Mouse (Mus musculus) heart, adult 2 months (tissue): ENCODE data around the gene Csnk2a2. TPM values are rescaled to one million over a fixed set of nuclear protein-coding genes. Genes with fewer than 3 reads are reported as not detected.

ENCODE experiments used
- DNase-seq, 2 experiments: peaks; one replicate each; pipeline ENCODE4 v3.0.0; 2021
- H3K27ac ChIP-seq: fragments of 200-600 bp; 2 replicates; pipeline ENCODE4 v1.8.1; 2022
- H3K27me3 ChIP-seq: fragments of 200-500 bp; 2 replicates; pipeline ENCODE4 v1.6.1; 2012; ENCODE audit warnings: mild to moderate bottlenecking, low read length, inconsistent platforms, mixed read lengths; ENCODE audit not compliant: control insufficient read depth, insufficient read depth
- H3K36me3 ChIP-seq: fragments of 200-500 bp; 2 replicates; pipeline ENCODE4 v1.6.1; 2012; ENCODE audit warnings: low read length, inconsistent platforms; ENCODE audit not compliant: control insufficient read depth, insufficient read depth
- H3K4me1 ChIP-seq: fragments of 200-500 bp; 2 replicates; pipeline ENCODE4 v1.6.1; 2011; ENCODE audit warnings: low read length; ENCODE audit not compliant: control insufficient read depth, insufficient read depth
- H3K4me3 ChIP-seq: fragments of 200-600 bp; 2 replicates; pipeline ENCODE4 v1.8.1; 2022
- H3K79me2 ChIP-seq: fragments of 200-500 bp; replicated peaks from 2 replicates; pipeline ENCODE4 v1.6.1; 2012; ENCODE audit warnings: mild to moderate bottlenecking, inconsistent platforms, low read length, moderate library complexity, mixed read lengths; ENCODE audit not compliant: control insufficient read depth, insufficient read depth
- H3K9ac ChIP-seq: fragments of 200-500 bp; 2 replicates; pipeline ENCODE4 v1.6.1; 2012; ENCODE audit warnings: low read depth, mild to moderate bottlenecking, control low read depth, inconsistent platforms, low read length, mixed read lengths
- CTCF ChIP-seq: fragments of 200-600 bp; IDR thresholded peaks from 2 replicates; pipeline ENCODE4 v1.8.1; 2022; ENCODE audit warnings: antibody characterized with exemption, mild to moderate bottlenecking, moderate library complexity
- EP300 ChIP-seq: fragments of 200-500 bp; IDR thresholded peaks from 2 replicates; pipeline ENCODE4 v1.6.1; 2011; ENCODE audit warnings: low read depth, low read length, control low read depth; ENCODE audit not compliant: insufficient read depth
- POLR2A ChIP-seq: fragments of 200-500 bp; IDR thresholded peaks from 2 replicates; pipeline ENCODE4 v1.6.1; 2011; ENCODE audit warnings: mild to moderate bottlenecking, low read depth, low read length, control low read depth; ENCODE audit not compliant: insufficient read depth
- WGBS: fragments of 180-500 bp; shearing (Covaris S2); methylation state at CpG from one replicate; pipeline ENCODE4 v1.1.7; 2018; 5-methylcytosine and 5-hydroxymethylcytosine counted together
- intact Hi-C: fragments of 180-260 bp; cut with DNase I; formaldehyde crosslinking; loops from one replicate; pipeline ENCODE4 v1.15.1; 2025
- polyA plus RNA-seq: library from polyadenylated mRNA; depleted of rRNA; stranded (reverse); fragments of >200 nt; gene quantifications from 2 replicates; pipeline ENCODE4 v1.2.3, GENCODE M21; 2012
- total RNA-seq, 2 experiments: library from RNA; stranded (reverse); gene quantifications; 2 replicates each; pipeline ENCODE4 v1.2.3; 2021

Gene Csnk2a2
- total and polyA plus RNA-seq, 3 experiments, result 11.0 to 31.0 (median 28.6) TPM

- Histone ChIP-seq H3K36me3 (peaks cover 44% of the 10 kb centered on the region), H3K27me3 (no peaks in the 10 kb centered on the region), H3K4me1 (peaks cover 29% of the 10 kb centered on the region), H3K27ac (peak overlapping the region; percentile 16; the same call in 1 of the 2 replicates), H3K9ac (no peak overlapping the region), H3K79me2 (peaks cover 4% of the 10 kb centered on the region), H3K4me3 (no peak overlapping the region)
- no peak for TF ChIP-seq EP300
- DNase-seq, result no peak
- 63% methylated on average over 7 of the region's 7 CpGs for WGBS
- intact Hi-C loops, result loop anchor here (5.0 kb wide), 1 partner anchor 32 kb away; no protein-coding TSS in a partner anchor
Measured at GRCm38 (mm10) chr8:95424682-95425081, 65.2 kb downstream of the Csnk2a2 start.

GRCm38 (mm10) chr8:95422193-95422810 lies 67.5 kb downstream of the Csnk2a2 start:
- H3K36me3 ChIP-seq, result peaks cover 30% of the 10 kb centered on the region
- TF ChIP-seq EP300, result no peak
- no peak for TF ChIP-seq POLR2A
- TF ChIP-seq CTCF, result no peak
- no peaks in the 10 kb centered on the region; the same call in 1 of the 2 replicates for H3K79me2 ChIP-seq
- intact Hi-C loops, result no loop called here
- H3K4me1 ChIP-seq, result peaks cover 13% of the 10 kb centered on the region
- H3K4me3 ChIP-seq, result no peak overlapping the region
- DNase-seq, result no peak
- H3K9ac ChIP-seq, result no peak overlapping the region
- 78% methylated on average over 14 of the region's 14 CpGs for WGBS
- H3K27me3 ChIP-seq, result no peaks in the 10 kb centered on the region
- H3K27ac ChIP-seq, result no peak overlapping the region; the same call in 1 of the 2 replicates

DNA sequence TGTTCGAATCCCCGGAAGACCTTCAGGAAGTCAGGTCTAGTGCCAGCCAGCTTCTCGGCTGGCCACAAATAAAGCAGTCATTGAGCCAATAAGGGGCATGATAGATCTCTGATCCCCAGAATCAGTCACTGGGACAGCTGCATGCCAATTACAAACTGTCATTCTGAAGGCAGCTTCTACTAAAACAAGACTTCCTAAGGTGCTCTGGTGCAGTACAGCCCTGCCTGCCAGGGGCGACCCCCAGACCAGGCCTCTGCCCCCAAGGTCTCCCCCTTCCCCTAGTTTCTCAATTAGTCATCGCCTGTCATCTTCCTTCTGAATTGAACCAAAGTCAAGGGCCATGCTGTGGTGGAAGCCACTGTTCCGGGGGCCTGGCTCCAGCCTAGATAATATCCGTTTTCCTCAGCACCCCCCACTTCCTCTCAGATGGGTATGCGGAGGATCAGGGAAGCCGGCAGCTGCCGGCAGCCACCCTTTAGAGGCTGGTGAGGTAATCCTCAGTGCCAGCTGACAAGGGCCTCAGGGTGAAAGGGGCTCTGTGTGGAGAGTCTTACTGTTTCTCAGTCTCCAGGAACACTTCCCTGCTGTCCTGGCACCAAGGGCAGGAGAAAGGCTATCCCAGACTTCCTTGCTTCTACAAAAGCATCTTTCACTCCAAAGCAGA lies 78.4 kb downstream of the Csnk2a2 start:
- no peaks in the 10 kb centered on the region for H3K79me2 ChIP-seq
- peak overlapping the region; percentile 6 for H3K27ac ChIP-seq
- 40% methylated on average over 10 of the region's 10 CpGs for whole genome bisulfite sequencing
- DNase-seq, result peak in 1 of 2 experiments; percentile 47
- no peak overlapping the region for H3K4me3 ChIP-seq
- H3K4me1 ChIP-seq, result peaks cover 6% of the 10 kb centered on the region
- intact Hi-C loops, result no loop called here
- no peak overlapping the region for H3K9ac ChIP-seq
- H3K27me3 ChIP-seq, result no peaks in the 10 kb centered on the region
- TF ChIP-seq CTCF (no peak), EP300 (no peak), POLR2A (no peak)
- H3K36me3 ChIP-seq, result no peaks in the 10 kb centered on the region

- peak in 1 of 2 experiments; percentile 45 for DNase-seq
- TF ChIP-seq EP300, result no peak
- peak; percentile 36 for TF ChIP-seq CTCF
- no peak for TF ChIP-seq POLR2A
- 35% methylated on average over 5 of the region's 5 CpGs for WGBS
- intact Hi-C loops, result no loop called here
- Histone ChIP-seq H3K36me3 (no peaks in the 10 kb centered on the region), H3K4me3 (no peak overlapping the region), H3K79me2 (no peaks in the 10 kb centered on the region), H3K4me1 (peaks cover 6% of the 10 kb centered on the region), H3K9ac (no peak overlapping the region), H3K27me3 (no peaks in the 10 kb centered on the region), H3K27ac (peak overlapping the region; percentile 53)
Measured at GRCm38 (mm10) chr8:95409518-95409917, 80.3 kb downstream of the Csnk2a2 start.

DNA sequence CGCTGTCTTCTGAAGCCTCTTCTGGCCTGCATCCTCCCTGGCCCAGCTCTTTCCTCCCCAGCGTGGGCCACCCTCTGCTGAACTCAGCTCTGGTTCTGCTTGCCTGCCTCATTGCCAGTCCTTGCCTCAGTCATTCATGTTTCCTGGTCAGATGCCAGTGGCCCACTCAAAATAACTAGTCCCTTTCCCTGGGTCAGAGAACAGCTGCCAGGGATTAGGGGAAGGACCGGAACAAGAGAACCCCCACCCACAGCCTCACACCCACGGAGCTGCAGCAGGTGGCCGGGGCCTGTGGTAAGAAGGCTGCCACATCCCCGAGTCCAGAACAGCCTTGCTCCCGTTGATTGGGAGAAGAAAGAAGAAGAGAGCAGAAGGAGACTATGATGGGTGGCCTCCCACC lies 88.7 kb downstream of the Csnk2a2 start:
- no peak for TF ChIP-seq CTCF
- TF ChIP-seq POLR2A, result no peak
- TF ChIP-seq EP300, result no peak
- Histone ChIP-seq H3K27me3 (no peaks in the 10 kb centered on the region), H3K27ac (no peak overlapping the region), H3K9ac (no peak overlapping the region), H3K4me3 (no peak overlapping the region), H3K4me1 (peaks cover under 1% of the 10 kb centered on the region; the same call in 1 of the 2 replicates), H3K79me2 (no peaks in the 10 kb centered on the region), H3K36me3 (no peaks in the 10 kb centered on the region)
- DNase-seq, result no peak
- WGBS, result 74% methylated on average over 7 of the region's 7 CpGs
- intact Hi-C loops, result no loop called here

DNA sequence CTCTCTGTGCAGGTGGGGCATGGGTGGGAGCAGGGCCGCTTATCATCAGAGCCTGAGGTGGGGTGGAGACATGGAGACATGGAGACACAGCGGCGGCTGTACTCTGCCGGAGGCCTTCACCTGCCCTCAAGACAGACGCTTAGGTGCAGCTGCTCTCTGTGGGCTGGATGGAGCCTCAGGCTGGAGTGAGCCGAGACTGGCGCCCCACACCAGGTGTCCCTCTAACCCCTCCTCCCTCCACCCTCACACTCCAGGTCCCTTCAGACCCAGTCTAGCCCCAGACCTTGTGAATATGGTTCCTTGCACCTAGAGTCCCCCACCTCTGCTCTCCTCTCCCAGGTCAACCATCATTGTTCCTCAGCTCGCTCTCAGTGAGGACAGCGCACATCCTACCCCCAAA lies 90.7 kb downstream of the Csnk2a2 start:
- TF ChIP-seq POLR2A (no peak), EP300 (no peak), CTCF (no peak)
- Histone ChIP-seq H3K27me3 (no peaks in the 10 kb centered on the region), H3K9ac (no peak overlapping the region), H3K36me3 (no peaks in the 10 kb centered on the region), H3K79me2 (no peaks in the 10 kb centered on the region), H3K27ac (no peak overlapping the region), H3K4me3 (no peak overlapping the region), H3K4me1 (peaks cover 8% of the 10 kb centered on the region)
- WGBS, result 93% methylated on average over 9 of the region's 9 CpGs
- DNase-seq, result no peak
- intact Hi-C loops, result no loop called here
